Mouse (Mus musculus) kidney, adult 2 months (tissue): ENCODE results near the gene Dclre1b.

Experiments used
- CTCF ChIP-seq: fragments of 200-500 bp; conservative IDR thresholded peaks from 2 replicates; pipeline ENCODE4 v1.5.1; 2011; ENCODE audit warnings: low read depth, mild to moderate bottlenecking, control low read depth, low read length, moderate library complexity, mixed read lengths; ENCODE audit not compliant: insufficient read depth, insufficient read length
- POLR2A ChIP-seq: fragments of 200-500 bp; IDR thresholded peaks from one replicate; pipeline ENCODE4 v1.6.1; 2011; ENCODE audit warnings: low read depth, low read length, control low read depth

DNA sequence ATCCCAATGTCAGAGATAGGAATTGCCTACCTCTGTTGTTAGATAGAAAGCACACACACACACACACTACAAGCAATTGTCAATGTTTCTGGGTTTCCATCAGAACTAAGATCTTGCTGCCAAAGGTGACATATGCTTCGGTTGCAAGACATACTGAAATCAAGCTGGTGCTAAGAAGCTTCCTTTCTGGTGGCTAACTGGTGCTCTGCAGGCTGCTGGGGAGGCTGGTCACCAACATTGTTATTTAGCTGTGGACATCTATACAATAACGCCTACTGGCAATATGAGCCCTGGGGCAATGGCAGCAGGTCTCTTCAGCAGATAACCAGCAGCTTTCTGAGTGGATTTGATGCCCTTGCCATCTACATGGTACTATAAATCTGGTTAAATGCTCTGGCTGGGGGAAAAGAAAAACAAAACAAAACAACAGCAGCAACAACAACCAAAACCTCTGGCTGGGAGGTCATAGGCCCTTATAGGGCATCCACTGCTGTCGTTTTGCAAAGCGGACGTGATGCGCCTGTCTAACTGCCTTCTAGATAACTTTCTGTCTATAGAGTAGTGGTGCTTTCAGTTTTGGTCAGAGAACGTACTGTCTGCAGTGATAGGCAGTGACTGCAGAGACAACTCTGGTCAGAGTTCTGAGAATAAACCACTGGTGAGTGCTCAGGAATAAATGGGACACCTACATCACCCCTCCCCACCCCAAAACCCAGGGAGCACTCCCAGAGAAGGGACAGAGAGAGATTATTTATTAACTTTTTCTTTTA is 48.0 kb upstream of the Dclre1b start:
- TF ChIP-seq POLR2A (no peak), CTCF (no peak)
